Mouse (Mus musculus) hindbrain, embryonic 16.5 days (tissue): ENCODE measurements at regions not wholly inside any gene's neighbourhood (a gene's known extent, or its start where the extent isn't known, plus 50 kb on each side); places are given as distances from the start of the nearest gene placed in this dataset.

Experiments
- ATAC-seq: fragments of 200-750 bp; cut with Nextera tagmentation; 2 replicates; pipeline ENCODE4 v1.8.0; 2017; ENCODE audit warnings: moderate TSS enrichment, moderate library complexity
- H3K27ac ChIP-seq: fragments of 300-500 bp; sonication (generic); 2 replicates; pipeline ENCODE4 v1.5.1; 2014; ENCODE audit warnings: low read depth, mild to moderate bottlenecking, control low read depth, low read length, moderate library complexity
- H3K27me3 ChIP-seq: fragments of 300-500 bp; sonication (generic); replicated peaks from 2 replicates; pipeline ENCODE4 v1.6.1; 2014; ENCODE audit warnings: low read length; ENCODE audit not compliant: control insufficient read depth, insufficient read depth
- H3K36me3 ChIP-seq: fragments of 300-500 bp; sonication (generic); 2 replicates; pipeline ENCODE4 v1.6.1; 2014; ENCODE audit warnings: mild to moderate bottlenecking, low read length, moderate library complexity, mixed read lengths; ENCODE audit not compliant: control insufficient read depth, insufficient read depth
- H3K4me1 ChIP-seq: fragments of 300-500 bp; sonication (generic); 2 replicates; pipeline ENCODE4 v1.6.1; 2014; ENCODE audit warnings: low read depth, low read length; ENCODE audit not compliant: control insufficient read depth, insufficient read depth
- H3K4me2 ChIP-seq: fragments of 300-500 bp; sonication (generic); 2 replicates; pipeline ENCODE4 v1.6.1; 2014; ENCODE audit warnings: mild to moderate bottlenecking, low read length, control low read depth, moderate library complexity
- H3K4me3 ChIP-seq: fragments of 300-500 bp; sonication (generic); 2 replicates; pipeline ENCODE4 v1.5.1; 2014; ENCODE audit warnings: mild to moderate bottlenecking, low read length, control low read depth, moderate library complexity
- H3K9ac ChIP-seq: fragments of 300-500 bp; sonication (generic); 2 replicates; pipeline ENCODE4 v1.6.1; 2014; ENCODE audit warnings: low read depth, mild to moderate bottlenecking, control low read depth, low read length, moderate library complexity
- H3K9me3 ChIP-seq: fragments of 300-500 bp; sonication (generic); 2 replicates; pipeline ENCODE4 v1.6.1; 2014; ENCODE audit warnings: mild to moderate bottlenecking, low read length, moderate library complexity; ENCODE audit not compliant: control insufficient read depth
- WGBS: fragments of 180-500 bp; shearing (Covaris S2); extraction: QIAGEN DNeasy Blood & Tissue Kit; methylation state at CpG from one replicate; pipeline ENCODE4 v1.1.7; 2014; 5-methylcytosine and 5-hydroxymethylcytosine counted together

GRCm38 (mm10) chr5:43136142-43136541, 96.8 kb upstream of the Cpeb2 start:
- Histone ChIP-seq H3K9me3 (no peaks in the 10 kb centered on the region), H3K27ac (no peak overlapping the region), H3K4me3 (no peak overlapping the region), H3K9ac (no peak overlapping the region), H3K4me1 (no peaks in the 10 kb centered on the region), H3K36me3 (no peaks in the 10 kb centered on the region), H3K4me2 (no peak overlapping the region), H3K27me3 (no peaks in the 10 kb centered on the region)
- WGBS, result 94% methylated on average over 4 of the region's 4 CpGs
- no peak for ATAC-seq

GRCm38 (mm10) chr5:43137777-43138176, 95.2 kb upstream of the Cpeb2 start:
- H3K4me3 ChIP-seq, result no peak overlapping the region
- no peaks in the 10 kb centered on the region for H3K4me1 ChIP-seq
- H3K9me3 ChIP-seq, result no peaks in the 10 kb centered on the region
- H3K4me2 ChIP-seq, result no peak overlapping the region
- H3K27me3 ChIP-seq, result no peaks in the 10 kb centered on the region
- H3K9ac ChIP-seq, result no peak overlapping the region
- H3K36me3 ChIP-seq, result no peaks in the 10 kb centered on the region
- H3K27ac ChIP-seq, result no peak overlapping the region
- no peak for ATAC-seq
- 88% methylated on average over 5 of the region's 5 CpGs for WGBS

GRCm38 (mm10) chr5:43138931-43139486, 94.0 kb upstream of the Cpeb2 start:
- Histone ChIP-seq H3K27ac (no peak overlapping the region), H3K4me2 (no peak overlapping the region), H3K9me3 (no peaks in the 10 kb centered on the region), H3K27me3 (no peaks in the 10 kb centered on the region), H3K4me3 (no peak overlapping the region), H3K36me3 (no peaks in the 10 kb centered on the region), H3K9ac (no peak overlapping the region), H3K4me1 (no peaks in the 10 kb centered on the region)
- 91% methylated on average over 4 of the region's 4 CpGs for WGBS
- no peak for ATAC-seq

- Histone ChIP-seq H3K4me3 (no peak overlapping the region), H3K27ac (no peak overlapping the region), H3K9me3 (no peaks in the 10 kb centered on the region), H3K9ac (no peak overlapping the region), H3K4me1 (no peaks in the 10 kb centered on the region), H3K36me3 (no peaks in the 10 kb centered on the region), H3K27me3 (no peaks in the 10 kb centered on the region), H3K4me2 (no peak overlapping the region)
- WGBS, result 89% methylated on average over 1 of the region's 1 CpGs
- no peak for ATAC-seq
Measured at GRCm38 (mm10) chr5:43139813-43140212, 93.2 kb upstream of the Cpeb2 start.

- H3K27me3 ChIP-seq, result no peaks in the 10 kb centered on the region
- H3K4me2 ChIP-seq, result no peak overlapping the region
- no peaks in the 10 kb centered on the region for H3K36me3 ChIP-seq
- H3K27ac ChIP-seq, result no peak overlapping the region
- no peaks in the 10 kb centered on the region for H3K9me3 ChIP-seq
- 76% methylated on average over 6 of the region's 6 CpGs for WGBS
- ATAC-seq, result no peak
- H3K4me3 ChIP-seq, result no peak overlapping the region
- peaks cover 3% of the 10 kb centered on the region; the same call in 1 of the 2 replicates for H3K4me1 ChIP-seq
- H3K9ac ChIP-seq, result no peak overlapping the region
Measured at GRCm38 (mm10) chr5:43145939-43146338, 87.0 kb upstream of the Cpeb2 start.

GRCm38 (mm10) chr5:43146928-43147327, 86.0 kb upstream of the Cpeb2 start:
- WGBS, result 89% methylated on average over 2 of the region's 2 CpGs
- Histone ChIP-seq H3K9ac (no peak overlapping the region), H3K4me2 (no peak overlapping the region), H3K4me1 (peaks cover 5% of the 10 kb centered on the region; the same call in 1 of the 2 replicates), H3K27me3 (no peaks in the 10 kb centered on the region), H3K36me3 (no peaks in the 10 kb centered on the region), H3K27ac (no peak overlapping the region), H3K4me3 (no peak overlapping the region), H3K9me3 (no peaks in the 10 kb centered on the region)
- ATAC-seq, result no peak

- Histone ChIP-seq H3K9me3 (no peaks in the 10 kb centered on the region), H3K4me1 (peaks cover 8% of the 10 kb centered on the region; the same call in 1 of the 2 replicates), H3K4me2 (no peak overlapping the region), H3K27me3 (no peaks in the 10 kb centered on the region), H3K9ac (no peak overlapping the region), H3K36me3 (no peaks in the 10 kb centered on the region), H3K4me3 (no peak overlapping the region), H3K27ac (no peak overlapping the region)
- ATAC-seq, result peak; percentile 40
- WGBS, result 46% methylated on average over 9 of the region's 9 CpGs
Measured at GRCm38 (mm10) chr5:43148486-43148885, 84.5 kb upstream of the Cpeb2 start.

- 44% methylated on average over 4 of the region's 4 CpGs for WGBS
Measured at GRCm38 (mm10) chr5:43149559-43149958, 83.4 kb upstream of the Cpeb2 start.

GRCm38 (mm10) chr5:43151099-43151774, 81.7 kb upstream of the Cpeb2 start:
- no peaks in the 10 kb centered on the region for H3K9me3 ChIP-seq
- H3K4me2 ChIP-seq, result no peak overlapping the region

More at GRCm38 (mm10) chr5:43149559-43149958, 83.4 kb upstream of the Cpeb2 start:
- H3K27me3 ChIP-seq, result no peaks in the 10 kb centered on the region
- H3K9ac ChIP-seq, result no peak overlapping the region
- ATAC-seq, result no peak
- no peak overlapping the region for H3K4me2 ChIP-seq
- H3K36me3 ChIP-seq, result no peaks in the 10 kb centered on the region
- no peak overlapping the region for H3K27ac ChIP-seq
- H3K4me1 ChIP-seq, result peaks cover 8% of the 10 kb centered on the region; the same call in 1 of the 2 replicates
- no peak overlapping the region for H3K4me3 ChIP-seq
- H3K9me3 ChIP-seq, result no peaks in the 10 kb centered on the region

More at GRCm38 (mm10) chr5:43151099-43151774, 81.7 kb upstream of the Cpeb2 start:
- no peaks in the 10 kb centered on the region for H3K27me3 ChIP-seq
- ATAC-seq, result no peak
- 84% methylated on average over 3 of the region's 3 CpGs for WGBS
- H3K27ac ChIP-seq, result peak overlapping the region; percentile 44
- no peak overlapping the region for H3K4me3 ChIP-seq
- H3K4me1 ChIP-seq, result peaks cover 8% of the 10 kb centered on the region; the same call in 1 of the 2 replicates
- no peaks in the 10 kb centered on the region for H3K36me3 ChIP-seq
- no peak overlapping the region for H3K9ac ChIP-seq
